Mouse (Mus musculus): Measurements from ENCODE around the gene Ltb.

The Ltb gene

DNA sequence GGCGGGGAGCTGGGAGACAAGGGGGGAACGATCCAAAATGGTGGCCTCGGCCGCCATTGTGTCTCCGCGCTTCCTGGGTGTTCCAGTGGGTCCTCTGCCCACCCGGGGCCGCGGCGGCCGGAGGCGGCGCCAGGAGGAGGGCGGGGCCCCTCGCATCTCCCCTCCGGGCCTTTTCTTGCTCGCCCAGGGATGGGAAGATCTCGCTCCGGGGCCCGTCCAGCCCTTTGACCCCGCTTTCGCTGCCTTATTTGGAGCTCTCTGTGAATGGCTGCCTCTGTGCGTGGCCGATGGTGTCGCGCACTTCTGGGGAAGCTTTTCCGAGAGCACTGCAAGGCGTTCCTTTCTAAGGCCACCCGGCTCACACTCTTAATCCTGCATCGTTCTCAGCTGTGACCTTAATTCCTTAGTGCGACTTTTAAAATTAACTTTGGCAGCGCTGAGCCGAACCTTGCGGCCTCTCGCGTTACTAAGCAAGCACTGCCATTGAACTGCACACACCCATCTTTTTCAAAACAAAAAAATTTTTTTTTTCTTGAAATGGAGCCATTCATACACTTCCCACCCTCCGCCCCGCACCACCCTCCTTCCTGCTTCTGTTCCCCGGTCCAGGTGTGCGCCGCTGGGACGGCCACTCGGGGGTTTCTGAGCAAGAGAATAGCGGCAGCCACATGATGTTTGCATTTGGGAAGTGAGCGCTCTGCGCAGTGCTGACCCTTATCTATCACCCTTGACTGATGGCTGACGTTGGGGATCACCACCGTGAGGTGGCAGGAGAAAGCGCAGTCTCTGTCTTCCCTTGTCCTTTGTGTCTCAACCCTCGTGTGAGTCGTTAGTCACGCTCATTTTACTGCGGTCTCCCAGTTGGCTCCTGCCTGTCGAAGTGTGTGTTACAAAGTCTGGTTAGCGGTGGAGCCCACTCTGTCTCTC is 48.0 kb downstream of the Ltb start:
- DNase-seq (ENCODE audit: inconsistent age in 2 of 2, low spot score in 1 of 2) = peak; percentile 78 to 90

GRCm38 (mm10) chr17:35243086-35243485 is 48.8 kb downstream of the Ltb start:
- DNase-seq (ENCODE audit: inconsistent age in 2 of 2, low spot score in 1 of 2) = peak; percentile 58 to 77

DNA sequence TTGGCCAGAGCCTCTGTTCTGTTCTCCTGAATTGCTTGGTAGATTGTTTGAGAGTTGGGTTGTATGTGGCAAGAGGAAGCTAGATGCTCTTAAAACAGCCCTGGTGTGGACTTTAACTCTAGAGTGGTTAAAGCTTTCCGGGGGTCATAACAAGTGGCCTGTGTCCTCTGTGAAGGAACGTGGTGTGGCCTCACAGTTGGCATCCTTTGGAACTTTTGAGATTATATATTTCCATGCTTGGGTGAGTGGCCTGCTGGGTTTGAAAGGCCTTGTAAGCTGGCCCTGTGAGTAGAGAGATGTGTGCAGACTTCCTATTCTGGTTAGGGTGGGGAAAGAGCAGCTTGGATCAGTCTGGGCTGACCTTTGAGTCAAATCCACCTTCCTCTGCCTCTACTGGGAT is 50.8 kb downstream of the Ltb start:
- no peak for DNase-seq (ENCODE audit: inconsistent age in 2 of 2, low spot score in 1 of 2)

Data from adrenal gland, adult (tissue).